Mouse (Mus musculus) layer of hippocampus, adult 9-10 months (tissue): Measurements from ENCODE around the gene Wap.

Experiments
- DNase-seq: peaks from one replicate; pipeline ENCODE4 v3.0.0; 2022; ENCODE audit warnings: low spot score

Gene Wap

DNA sequence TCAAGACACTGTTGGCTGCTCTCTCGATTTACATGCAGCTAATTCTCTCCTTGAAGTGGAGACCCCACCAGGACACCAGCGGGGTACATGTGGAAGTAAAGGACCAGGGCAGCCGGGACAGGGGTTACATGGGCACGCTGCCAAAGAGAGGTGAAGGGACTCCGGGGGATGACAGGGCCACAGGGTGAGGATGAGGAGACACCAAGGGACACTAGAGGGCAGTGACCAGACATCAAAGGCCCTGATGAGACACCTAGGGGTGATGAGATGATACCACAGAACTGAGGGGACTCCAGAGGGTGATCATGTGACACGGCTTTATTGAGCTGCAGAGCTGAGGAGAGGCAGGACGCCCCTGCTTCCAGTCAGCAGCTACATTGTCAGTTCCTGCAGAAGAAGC, 40.9 kb downstream of the Wap start:
- DNase-seq: no peak

DNA sequence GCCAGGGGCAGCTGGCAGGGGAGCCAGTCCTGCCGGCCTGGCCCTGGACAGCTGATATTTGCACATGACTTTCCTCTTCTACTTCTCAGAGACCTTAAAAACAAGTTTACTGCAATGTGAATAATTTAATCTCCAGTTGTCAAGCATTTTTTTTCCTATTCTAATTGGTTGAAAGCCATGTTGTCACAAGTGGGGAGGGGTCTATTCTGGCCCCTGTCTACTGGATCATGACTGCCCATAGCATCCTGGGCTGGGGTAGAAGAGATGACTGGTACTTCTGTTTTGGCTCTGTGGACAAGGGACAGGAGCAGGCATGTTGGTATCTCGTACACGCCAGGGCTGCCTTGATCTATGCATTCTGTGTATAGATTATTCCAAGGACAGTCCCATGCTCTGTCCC, 41.8 kb downstream of the Wap start:
- DNase-seq: no peak

DNA sequence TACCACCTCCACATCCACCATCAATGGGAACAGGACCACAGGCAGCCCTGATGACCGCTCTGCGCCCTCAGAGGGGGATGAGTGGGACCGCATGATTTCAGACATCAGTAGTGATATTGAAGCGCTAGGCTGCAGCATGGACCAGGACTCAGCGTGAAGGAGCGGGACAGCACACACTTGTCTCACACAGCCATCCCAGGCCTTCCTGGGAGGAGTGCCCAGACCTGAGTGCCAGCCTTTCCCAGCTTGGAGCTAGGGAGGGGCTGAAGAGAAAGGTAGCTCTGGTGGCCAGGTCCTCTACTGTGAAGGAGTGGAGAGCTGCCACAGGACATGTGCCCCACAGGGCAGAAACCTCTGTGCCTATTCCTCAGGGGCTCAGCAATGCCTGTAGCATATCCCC, 42.2 kb downstream of the Wap start:
- no peak for DNase-seq

DNA sequence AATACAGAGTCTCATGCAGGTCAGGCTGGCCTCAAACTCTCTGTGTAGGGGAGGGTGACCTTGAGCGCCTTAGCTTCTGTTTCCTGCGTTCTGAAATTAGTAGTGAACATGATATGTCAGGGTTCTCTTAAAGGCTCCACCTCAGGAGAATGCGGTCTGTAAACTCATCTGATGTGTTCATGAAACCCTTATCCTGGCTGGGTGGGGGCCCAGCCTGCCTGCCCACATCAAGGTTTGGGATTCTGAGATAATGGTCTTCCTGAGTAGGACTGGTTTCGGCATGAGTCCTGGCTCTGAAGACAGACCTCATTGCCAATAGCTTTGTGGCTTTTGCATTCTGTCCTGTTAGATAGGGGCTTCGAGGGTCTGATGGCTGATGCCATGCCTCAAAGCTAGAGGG, 43.1 kb downstream of the Wap start:
- no peak for DNase-seq

DNA sequence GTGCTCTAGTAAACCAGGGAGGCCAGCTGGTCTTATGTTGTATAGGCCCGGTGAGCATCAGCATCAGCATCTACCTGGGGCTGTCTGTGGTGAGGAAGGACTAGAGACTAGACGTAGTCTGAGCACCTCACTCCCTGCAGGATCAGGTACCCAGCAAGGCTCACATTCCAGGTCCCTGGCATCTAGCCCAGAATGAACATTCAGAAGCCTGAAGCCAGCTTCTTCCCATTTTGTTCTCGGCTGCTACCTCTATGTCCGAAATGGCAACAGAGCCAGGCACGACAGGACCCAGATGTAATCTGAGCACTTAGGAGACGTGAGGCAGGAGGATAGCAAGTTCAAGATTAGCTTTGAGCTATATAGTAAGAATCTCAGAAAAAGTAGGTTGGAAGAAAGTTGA, 43.6 kb downstream of the Wap start:
- no peak for DNase-seq

DNA sequence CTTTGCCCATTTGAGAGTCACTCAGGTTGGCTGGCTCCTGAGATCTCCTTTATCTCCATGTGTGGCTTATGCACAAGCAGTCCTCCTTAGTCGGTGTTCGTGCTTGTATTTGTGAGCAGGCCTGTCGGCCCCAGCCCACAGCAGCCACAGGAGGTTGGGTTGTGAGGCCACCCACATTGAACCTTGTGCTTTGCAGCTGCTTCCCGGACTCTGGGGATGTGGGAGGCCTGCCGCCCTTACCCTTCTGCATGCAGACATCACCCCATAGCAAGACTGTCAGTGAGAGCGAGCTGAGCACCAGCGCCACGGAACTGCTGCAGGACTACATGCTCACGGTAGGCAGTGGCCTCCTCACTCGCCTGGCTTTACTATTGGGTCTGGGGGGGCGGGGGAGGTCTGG, 45.0 kb downstream of the Wap start:
- DNase-seq: no peak

DNA sequence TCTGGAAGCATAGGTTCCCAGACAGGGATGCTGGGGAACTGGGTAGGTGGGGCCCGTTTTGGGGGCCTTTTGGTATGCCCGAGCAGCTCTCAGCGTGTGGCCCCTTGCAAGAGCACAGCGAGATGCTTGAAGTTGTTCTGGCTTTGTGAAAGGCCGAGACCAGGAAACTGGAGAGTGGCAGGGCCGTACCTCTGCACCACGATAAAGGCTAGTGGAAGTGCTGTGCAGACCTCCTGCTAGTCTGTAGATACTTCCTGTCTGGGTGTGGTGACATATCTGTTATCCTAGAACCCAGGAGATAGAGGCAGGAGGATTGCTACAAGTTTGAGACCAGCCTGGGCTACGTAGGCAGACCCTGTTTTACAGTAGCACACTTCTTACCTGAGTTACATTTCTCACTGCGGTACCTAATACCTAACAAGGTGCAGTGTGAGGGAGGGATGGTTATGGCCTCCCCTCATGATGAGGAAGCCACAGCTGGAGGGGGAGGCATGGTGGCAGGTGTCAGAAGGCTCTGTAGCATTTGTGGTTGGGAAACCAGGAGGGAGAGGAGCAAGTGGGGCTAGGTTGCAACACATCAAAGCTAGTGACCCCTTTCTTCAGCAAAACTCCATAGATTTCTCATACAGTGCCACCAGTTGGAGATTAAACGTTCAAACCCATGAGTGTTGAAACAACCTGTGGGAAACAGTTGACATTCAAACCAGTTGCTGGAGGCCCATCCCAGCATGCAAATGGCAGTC, 47.3 kb downstream of the Wap start:
- DNase-seq: no peak

DNA sequence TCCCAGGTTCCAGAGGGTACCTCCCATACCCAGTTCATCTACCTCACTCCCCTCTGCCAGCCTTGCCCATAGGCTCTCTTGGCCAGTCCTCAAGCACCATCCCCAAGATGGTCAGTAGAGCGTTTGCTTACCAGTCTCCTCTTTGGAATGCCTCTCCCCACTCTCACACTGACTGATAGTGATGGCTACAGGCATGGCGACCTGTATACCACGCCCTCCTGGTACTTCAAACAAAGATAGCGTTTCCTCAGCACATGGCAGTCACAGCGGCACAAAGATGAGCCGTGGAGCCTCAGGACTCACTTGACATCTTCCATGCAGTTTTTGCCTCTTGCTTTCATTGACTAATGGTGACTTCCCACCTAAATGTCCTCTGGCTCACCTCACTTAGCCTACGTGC, 48.6 kb downstream of the Wap start:
- DNase-seq: no peak

DNA sequence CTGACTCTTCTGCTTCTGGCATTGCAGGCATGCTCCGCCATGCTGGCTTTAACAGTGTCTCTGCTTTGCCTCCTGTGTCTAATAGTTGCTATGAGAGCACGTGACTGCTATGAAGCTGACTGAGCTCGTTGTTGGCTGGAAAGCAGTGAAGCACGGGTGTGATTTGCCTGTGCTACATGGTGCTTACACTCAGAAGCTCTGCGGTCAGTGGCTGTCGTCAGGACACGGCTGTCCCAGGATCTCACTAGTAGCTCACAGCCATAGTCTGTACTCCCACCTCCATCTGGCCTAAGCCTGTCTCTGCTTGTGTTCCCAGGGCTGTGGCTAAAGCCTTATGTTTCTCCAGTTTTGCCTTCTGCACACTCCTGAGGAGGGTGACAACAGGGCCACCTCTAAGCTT, 50.1 kb downstream of the Wap start:
- no peak for DNase-seq

DNA sequence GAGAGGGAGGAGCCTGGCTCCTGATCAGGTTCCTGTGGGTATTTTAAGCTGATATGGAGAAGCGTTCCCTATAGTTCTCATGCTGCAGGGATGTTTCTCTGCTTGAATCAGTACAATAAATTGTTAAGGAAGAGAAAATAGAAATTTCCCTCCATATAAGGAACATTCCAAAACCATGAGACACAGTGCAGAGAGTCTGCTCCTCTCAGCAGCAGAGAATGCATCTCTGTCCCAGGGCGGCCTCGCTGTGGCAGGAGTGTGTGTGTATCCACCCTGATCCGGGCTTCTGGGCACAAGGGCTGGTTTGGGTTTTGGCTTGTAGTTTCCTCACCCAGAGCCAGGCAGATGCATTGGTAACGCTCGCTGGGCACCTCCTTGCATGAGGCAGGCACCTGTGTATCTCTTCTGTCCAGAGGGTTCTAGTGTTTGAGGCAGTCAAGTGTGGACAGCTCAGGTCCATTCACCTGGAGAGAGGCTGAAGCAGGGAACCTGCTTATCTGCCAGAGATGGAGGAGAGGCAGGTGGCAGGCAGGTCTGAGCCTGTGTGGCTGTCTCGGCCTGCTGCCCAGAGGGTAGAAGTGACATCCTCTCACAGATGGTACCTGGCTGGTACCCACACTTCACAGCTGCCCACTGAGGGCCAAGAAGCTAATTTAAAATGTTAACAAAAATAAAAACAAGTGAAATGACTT, 51.0 kb downstream of the Wap start:
- no peak for DNase-seq

DNA sequence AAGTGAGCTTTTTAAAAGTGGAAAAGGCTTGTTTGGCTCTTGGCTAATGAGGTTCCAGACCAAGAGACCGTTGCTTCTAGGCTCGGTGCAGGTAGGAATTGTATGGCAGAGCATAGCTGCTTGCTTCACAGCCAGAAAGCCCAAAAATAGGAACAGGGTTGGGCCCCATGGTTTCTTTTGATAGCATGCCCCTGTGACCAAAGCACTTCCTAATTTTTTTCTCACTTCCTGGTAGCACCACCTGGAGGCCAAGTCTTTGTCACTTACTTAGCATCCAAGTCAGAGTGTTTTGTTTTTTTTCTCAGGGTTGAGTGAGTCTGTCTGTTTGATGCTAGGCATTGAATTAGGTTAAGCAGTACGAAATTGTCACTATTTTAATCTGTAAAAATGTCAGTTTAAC, 51.8 kb downstream of the Wap start:
- DNase-seq: no peak

DNA sequence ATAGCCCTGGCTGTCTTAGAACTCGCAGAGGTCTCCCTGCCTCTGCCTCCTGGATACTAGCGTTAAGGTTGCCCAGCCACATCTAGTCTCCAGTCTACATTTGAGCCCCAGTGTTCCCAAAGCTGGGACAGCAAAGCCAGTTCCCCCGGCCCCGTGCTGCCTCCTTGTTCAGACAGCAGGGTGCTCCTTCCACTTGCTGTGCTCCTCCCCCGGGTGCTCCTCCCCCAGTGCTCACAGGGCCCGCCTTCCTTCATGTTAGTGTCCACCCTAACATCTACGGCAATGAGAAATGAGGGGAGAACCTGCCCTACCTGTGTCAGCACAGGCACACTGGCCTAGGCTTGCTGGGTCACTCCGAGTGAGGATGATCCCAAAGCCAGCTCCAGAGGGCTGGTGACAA, 52.7 kb downstream of the Wap start:
- no peak for DNase-seq
